Mouse (Mus musculus) liver, embryonic 13.5 days (tissue): ENCODE measurements around the gene Heyl. TPM values are rescaled to one million over a fixed set of nuclear protein-coding genes. Genes with fewer than 3 reads are reported as not detected.
A peak's percentile ranks its signal among the peaks of the same experiment; 100 is the strongest.

Experiments used
- ATAC-seq: fragments of 200-750 bp; cut with Nextera tagmentation; 2 replicates; pipeline ENCODE4 v1.8.0; 2017; ENCODE audit warnings: low read depth, mild to moderate bottlenecking, moderate number of reproducible peaks, moderate library complexity
- DNase-seq: peaks from one replicate; pipeline ENCODE4 v3.0.0; 2022
- H3K27ac ChIP-seq: fragments of 300-500 bp; sonication (generic); 2 replicates; pipeline ENCODE4 v1.5.1; 2015; ENCODE audit warnings: moderate library complexity, mild to moderate bottlenecking, inconsistent platforms
- H3K27me3 ChIP-seq: fragments of 300-500 bp; sonication (generic); 2 replicates; pipeline ENCODE4 v1.6.1; 2015; ENCODE audit warnings: mild to moderate bottlenecking, inconsistent platforms
- H3K36me3 ChIP-seq: fragments of 300-500 bp; sonication (generic); 2 replicates; pipeline ENCODE4 v1.6.1; 2015; ENCODE audit warnings: mild to moderate bottlenecking, inconsistent platforms
- H3K4me1 ChIP-seq: fragments of 300-500 bp; sonication (generic); replicated peaks from 2 replicates; pipeline ENCODE4 v1.6.1; 2015; ENCODE audit warnings: inconsistent platforms
- H3K4me2 ChIP-seq: fragments of 300-500 bp; sonication (generic); 2 replicates; pipeline ENCODE4 v1.6.1; 2015; ENCODE audit warnings: inconsistent platforms, mild to moderate bottlenecking, moderate library complexity
- H3K4me3 ChIP-seq: fragments of 300-500 bp; sonication (generic); replicated peaks from 2 replicates; pipeline ENCODE4 v1.5.1; 2015; ENCODE audit warnings: mild to moderate bottlenecking, inconsistent platforms
- H3K9ac ChIP-seq: fragments of 300-500 bp; sonication (generic); 2 replicates; pipeline ENCODE4 v1.6.1; 2015; ENCODE audit warnings: mild to moderate bottlenecking, inconsistent platforms
- H3K9me3 ChIP-seq: fragments of 300-500 bp; sonication (generic); replicated peaks from 2 replicates; pipeline ENCODE4 v1.6.1; 2016; ENCODE audit warnings: inconsistent platforms
- WGBS: fragments of 180-500 bp; shearing (Covaris S2); methylation state at CpG from one replicate; pipeline ENCODE4 v1.1.7; 2015; ENCODE audit not compliant: insufficient replicate concordance; 5-methylcytosine and 5-hydroxymethylcytosine counted together
- polyA plus RNA-seq: library from polyadenylated mRNA; unstranded; fragments of >200 nt; fragmentation: Nextera tagmentation; extraction: Ambion mirVana; gene quantifications from 2 replicates; pipeline ENCODE4 v1.2.1, GENCODE M21; 2015

Gene Heyl
- polyA plus RNA-seq, result 0.80 and 0.99 TPM in 2 replicates

DNA sequence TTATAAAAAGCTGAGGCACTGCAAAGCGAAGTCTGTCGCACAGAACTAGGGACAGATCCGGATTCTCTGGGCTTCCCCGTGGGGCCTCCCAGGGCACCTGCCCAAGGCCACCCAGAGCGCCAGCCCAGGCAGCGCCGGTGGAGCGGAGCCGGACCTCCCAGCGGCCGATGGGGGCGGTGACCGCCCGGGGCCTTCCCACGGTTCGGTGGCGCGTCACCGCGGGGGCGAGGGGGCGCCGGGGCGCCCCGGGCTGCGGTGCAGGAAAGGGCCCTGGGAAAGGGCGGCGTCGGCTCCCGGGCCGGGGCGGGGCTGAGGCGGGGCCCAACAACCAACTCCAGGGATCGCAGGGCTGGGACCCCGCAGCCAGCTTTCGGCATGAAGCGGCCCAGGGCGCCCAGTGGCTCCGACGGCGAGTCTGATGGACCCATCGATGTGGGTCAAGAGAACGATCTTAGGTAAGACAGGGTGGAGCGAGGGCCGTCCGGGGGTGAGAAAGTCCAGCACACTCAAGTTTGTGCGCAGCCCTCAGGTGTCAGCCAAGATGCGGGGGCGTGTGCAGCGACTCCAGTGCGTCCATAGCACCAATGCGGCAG is at the start of gene Heyl:
Gene Heyl (plus strand): TSS at position 65 of the 593 bp plus-strand sequence.
- WGBS, result 4% methylated on average over 51 of the region's 52 CpGs
- H3K27me3 ChIP-seq, result peaks cover 83% of the 10 kb centered on the region
- peak within 1 kb of the TSS; percentile 22; the same call in 1 of the 2 replicates for H3K9ac ChIP-seq
- no peaks in the 10 kb centered on the region; the same call in 1 of the 2 replicates for H3K4me1 ChIP-seq
- DNase-seq (no peak), ATAC-seq (peak; percentile 47; the same call in 1 of the 2 replicates)
- H3K9me3 ChIP-seq, result no peaks in the 10 kb centered on the region
- no peaks in the 10 kb centered on the region for H3K36me3 ChIP-seq
- peak within 1 kb of the TSS; percentile 43 for H3K4me3 ChIP-seq
- no peak within 1 kb of the TSS for H3K27ac ChIP-seq
- peak within 1 kb of the TSS; percentile 60 for H3K4me2 ChIP-seq

- peaks cover 8% of the 10 kb centered on the region; the same call in 1 of the 2 replicates for H3K4me1 ChIP-seq
- ATAC-seq (no peak), DNase-seq (no peak)
- H3K36me3 ChIP-seq, result no peaks in the 10 kb centered on the region
- H3K27ac ChIP-seq, result no peak overlapping the region
- WGBS, result 32% methylated on average over 3 of the region's 3 CpGs
- H3K4me2 ChIP-seq, result no peak overlapping the region
- no peaks in the 10 kb centered on the region for H3K9me3 ChIP-seq
- H3K4me3 ChIP-seq, result no peak overlapping the region
- H3K9ac ChIP-seq, result no peak overlapping the region
- peaks cover 79% of the 10 kb centered on the region for H3K27me3 ChIP-seq
These were observed 48.5 kb upstream of the Heyl start for GRCm38 (mm10) chr4:123184816-123185215.

DNA sequence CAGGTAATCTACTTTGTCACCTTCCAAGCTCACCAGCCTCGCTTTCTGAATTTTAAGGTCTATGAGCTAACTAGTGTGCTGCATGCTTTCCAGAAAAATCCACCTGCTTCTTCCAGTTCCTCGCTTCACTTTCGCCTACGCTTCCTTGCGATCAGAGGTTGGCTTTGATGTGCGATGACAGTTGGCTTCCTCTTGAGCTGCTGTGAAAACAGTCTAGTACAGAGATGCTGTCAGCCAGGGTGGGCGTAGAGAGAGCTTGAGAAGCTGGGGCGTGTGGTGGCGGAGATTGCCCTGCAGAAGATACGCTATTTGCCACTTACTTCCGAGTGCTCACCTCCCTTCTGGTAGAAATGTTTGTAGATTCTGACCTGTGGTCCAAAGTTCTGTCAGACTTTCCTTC is 41.0 kb upstream of the Heyl start:
- 64% methylated on average over 11 of the region's 11 CpGs for WGBS
- Histone ChIP-seq H3K9ac (no peak overlapping the region), H3K4me2 (no peak overlapping the region), H3K27me3 (peaks cover 55% of the 10 kb centered on the region), H3K27ac (no peak overlapping the region), H3K4me1 (no peaks in the 10 kb centered on the region), H3K4me3 (no peak overlapping the region), H3K36me3 (no peaks in the 10 kb centered on the region), H3K9me3 (no peaks in the 10 kb centered on the region)
- no peak for DNase-seq
- ATAC-seq, result no peak

DNA sequence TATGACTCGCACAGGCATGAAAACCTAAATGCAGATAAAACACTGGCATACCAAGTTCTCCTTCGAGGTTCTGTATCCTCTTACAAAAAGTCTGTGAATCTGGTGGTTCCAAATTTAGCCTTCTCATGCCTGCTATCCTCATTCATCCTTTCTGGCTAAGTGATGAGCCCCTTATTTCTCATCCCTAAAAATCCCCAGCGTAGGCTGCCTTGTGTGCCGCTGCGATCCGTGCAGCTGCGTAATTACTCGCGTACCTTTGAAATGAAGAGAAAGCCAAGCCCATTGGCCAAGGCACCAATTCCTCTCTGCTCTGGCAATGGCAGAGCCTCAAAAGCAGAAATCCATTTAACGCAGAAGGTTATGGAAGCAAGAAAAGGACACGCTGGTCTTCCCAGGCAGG is 39.6 kb upstream of the Heyl start:
- Histone ChIP-seq H3K4me2 (no peak overlapping the region), H3K4me3 (no peak overlapping the region), H3K9ac (no peak overlapping the region), H3K9me3 (no peaks in the 10 kb centered on the region), H3K27me3 (peaks cover 65% of the 10 kb centered on the region), H3K4me1 (no peaks in the 10 kb centered on the region), H3K36me3 (no peaks in the 10 kb centered on the region), H3K27ac (no peak overlapping the region)
- no peak for ATAC-seq
- no peak for DNase-seq
- whole genome bisulfite sequencing, result 83% methylated on average over 11 of the region's 11 CpGs

GRCm38 (mm10) chr4:123196695-123197094 is 36.7 kb upstream of the Heyl start:
- ATAC-seq (no peak), DNase-seq (no peak)
- Histone ChIP-seq H3K4me1 (peaks cover 7% of the 10 kb centered on the region), H3K27ac (no peak overlapping the region), H3K4me3 (no peak overlapping the region), H3K27me3 (peaks cover 84% of the 10 kb centered on the region), H3K36me3 (no peaks in the 10 kb centered on the region), H3K4me2 (no peak overlapping the region), H3K9me3 (no peaks in the 10 kb centered on the region), H3K9ac (no peak overlapping the region)
- 36% methylated on average over 6 of the region's 6 CpGs for WGBS

GRCm38 (mm10) chr4:123200771-123201185 is 32.6 kb upstream of the Heyl start:
- 2% methylated on average over 15 of the region's 15 CpGs for WGBS
- H3K36me3 ChIP-seq, result no peaks in the 10 kb centered on the region
- no peak overlapping the region for H3K27ac ChIP-seq
- peak overlapping the region; percentile 52 for H3K4me2 ChIP-seq
- DNase-seq (no peak), ATAC-seq (no peak)
- H3K27me3 ChIP-seq, result peaks cover 83% of the 10 kb centered on the region
- peak overlapping the region; percentile 32; the same call in 1 of the 2 replicates for H3K4me3 ChIP-seq
- H3K9ac ChIP-seq, result no peak overlapping the region
- peaks cover 7% of the 10 kb centered on the region for H3K4me1 ChIP-seq
- H3K9me3 ChIP-seq, result no peaks in the 10 kb centered on the region

- no peak within 1 kb of the TSS for H3K27ac ChIP-seq
- ATAC-seq (no peak), DNase-seq (no peak)
- peaks cover 7% of the 10 kb centered on the region for H3K4me1 ChIP-seq
- H3K4me3 ChIP-seq, result peak within 1 kb of the TSS; percentile 32
- H3K36me3 ChIP-seq, result no peaks in the 10 kb centered on the region
- peaks cover 83% of the 10 kb centered on the region for H3K27me3 ChIP-seq
- 3% methylated on average over 58 of the region's 58 CpGs for WGBS
- peak within 1 kb of the TSS; percentile 52 for H3K4me2 ChIP-seq
- no peaks in the 10 kb centered on the region for H3K9me3 ChIP-seq
- H3K9ac ChIP-seq, result no peak within 1 kb of the TSS
These were observed 31.9 kb upstream of the Heyl start, which contains the start of gene Nt5c1a for GRCm38 (mm10) chr4:123201186-123202093. TSS of gene Nt5c1a (plus strand) at chr4:123201504.

DNA sequence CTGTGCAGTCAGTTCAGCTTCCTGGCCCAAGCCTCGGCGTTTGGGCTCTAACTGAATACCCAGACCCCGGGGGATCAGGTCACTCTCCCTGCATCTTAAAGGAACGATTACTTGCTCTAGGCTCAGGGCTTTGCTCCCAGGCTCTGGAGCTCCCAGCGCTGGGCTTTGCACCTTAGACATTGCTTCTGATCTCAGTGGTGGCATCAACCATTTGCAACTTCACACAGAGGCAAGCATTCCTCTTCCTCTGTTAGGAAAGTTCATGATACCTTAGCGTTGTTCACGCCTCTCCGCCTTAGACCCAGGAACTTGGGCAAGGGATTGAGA is 31.3 kb upstream of the Heyl start:
- H3K9ac ChIP-seq, result no peak overlapping the region
- H3K4me2 ChIP-seq, result no peak overlapping the region
- H3K36me3 ChIP-seq, result no peaks in the 10 kb centered on the region
- ATAC-seq, result no peak
- no peaks in the 10 kb centered on the region for H3K9me3 ChIP-seq
- 15% methylated on average over 8 of the region's 8 CpGs for WGBS
- H3K27me3 ChIP-seq, result peaks cover 79% of the 10 kb centered on the region
- H3K4me1 ChIP-seq, result peaks cover 7% of the 10 kb centered on the region
- no peak for DNase-seq
- no peak overlapping the region for H3K27ac ChIP-seq
- no peak overlapping the region for H3K4me3 ChIP-seq

- Histone ChIP-seq H3K36me3 (no peaks in the 10 kb centered on the region), H3K4me1 (no peaks in the 10 kb centered on the region), H3K9me3 (no peaks in the 10 kb centered on the region), H3K4me3 (no peak overlapping the region), H3K27ac (no peak overlapping the region), H3K4me2 (no peak overlapping the region), H3K27me3 (peaks cover 42% of the 10 kb centered on the region), H3K9ac (no peak overlapping the region)
- DNase-seq (no peak), ATAC-seq (no peak)
- 28% methylated on average over 5 of the region's 5 CpGs for WGBS
These were observed 26.0 kb upstream of the Heyl start for GRCm38 (mm10) chr4:123207337-123207736.

DNA sequence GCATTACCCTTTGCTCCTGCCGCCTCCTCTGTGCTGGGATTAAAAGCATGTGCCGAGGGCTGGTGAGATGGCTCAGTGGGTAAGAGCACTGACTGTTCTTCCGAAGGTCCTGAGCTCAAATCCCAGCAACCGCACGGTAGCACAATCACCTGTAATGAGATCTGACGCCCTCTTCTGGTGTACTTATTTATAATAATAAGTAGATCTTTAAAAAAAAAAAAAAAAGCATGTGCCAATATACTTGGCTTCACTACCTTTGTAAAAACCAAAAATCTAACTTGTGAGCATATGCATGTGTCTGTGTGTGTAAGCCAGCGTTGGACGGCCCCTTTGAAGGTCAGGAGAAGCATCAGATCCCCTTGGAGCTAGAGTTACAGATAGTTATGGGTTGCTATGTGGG is 22.4 kb upstream of the Heyl start:
- H3K4me1 ChIP-seq, result no peaks in the 10 kb centered on the region
- H3K9me3 ChIP-seq, result no peaks in the 10 kb centered on the region
- 39% methylated on average over 8 of the region's 8 CpGs for WGBS
- no peak overlapping the region for H3K4me2 ChIP-seq
- DNase-seq (no peak), ATAC-seq (no peak)
- no peak overlapping the region for H3K9ac ChIP-seq
- no peak overlapping the region for H3K4me3 ChIP-seq
- no peaks in the 10 kb centered on the region for H3K36me3 ChIP-seq
- H3K27me3 ChIP-seq, result peaks cover 21% of the 10 kb centered on the region; the same call in 1 of the 2 replicates
- no peak overlapping the region for H3K27ac ChIP-seq

DNA sequence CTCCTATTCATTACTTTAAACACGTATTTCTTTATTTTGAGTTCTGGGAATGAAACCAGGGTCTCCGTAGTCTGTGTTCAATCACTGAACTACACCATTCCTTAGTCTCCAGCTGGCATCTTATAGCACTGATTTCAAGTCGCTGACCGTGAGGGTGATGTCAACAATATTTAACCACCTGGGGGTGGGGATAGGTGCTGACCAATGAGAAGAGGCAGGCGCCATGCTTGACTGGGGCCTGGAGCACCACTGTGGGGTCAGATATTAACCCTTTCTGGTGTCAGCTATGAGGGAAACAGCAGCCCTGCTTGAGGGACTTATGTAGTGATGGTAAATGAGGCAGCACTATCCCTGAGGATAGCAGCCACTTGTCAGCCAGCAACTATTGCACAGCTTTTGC is 21.9 kb upstream of the Heyl start:
- H3K36me3 ChIP-seq, result no peaks in the 10 kb centered on the region
- no peak overlapping the region for H3K4me3 ChIP-seq
- DNase-seq (no peak), ATAC-seq (no peak)
- H3K9ac ChIP-seq, result no peak overlapping the region
- H3K4me1 ChIP-seq, result no peaks in the 10 kb centered on the region
- no peak overlapping the region for H3K4me2 ChIP-seq
- no peaks in the 10 kb centered on the region for H3K9me3 ChIP-seq
- H3K27me3 ChIP-seq, result peaks cover 16% of the 10 kb centered on the region; the same call in 1 of the 2 replicates
- 43% methylated on average over 5 of the region's 5 CpGs for WGBS
- H3K27ac ChIP-seq, result no peak overlapping the region
